Mouse (Mus musculus) MEL-GATA-1-ER (cell line): ENCODE measurements around the gene Hspb6.

ENCODE experiments used
- DNase-seq: peaks from one replicate; pipeline ENCODE4 v3.0.0-alpha.2; 2012; ENCODE audit warnings: low read depth; ENCODE audit errors: extremely low read depth

Hspb6 gene

GRCm38 (mm10) chr7:30586455-30587020 is 34.6 kb downstream of the Hspb6 start:
- DNase-seq = no peak

- no peak for DNase-seq
Measured at GRCm38 (mm10) chr7:30587842-30588667, 36.1 kb downstream of the Hspb6 start.

- DNase-seq = peak; percentile 92
Measured at GRCm38 (mm10) chr7:30588676-30589434, 36.9 kb downstream of the Hspb6 start, which contains the start of gene Kmt2b. Kmt2b (minus strand) TSS chr7:30588726.

GRCm38 (mm10) chr7:30589435-30590301 is 37.7 kb downstream of the Hspb6 start:
- peak; percentile 57 for DNase-seq

- no peak for DNase-seq
Measured at GRCm38 (mm10) chr7:30590927-30591604, 39.1 kb downstream of the Hspb6 start.

- DNase-seq = no peak
Measured at GRCm38 (mm10) chr7:30591605-30591951, 39.6 kb downstream of the Hspb6 start.

- DNase-seq = peak; percentile 81
Measured at GRCm38 (mm10) chr7:30592772-30593423, 40.9 kb downstream of the Hspb6 start.

- no peak for DNase-seq
Measured at GRCm38 (mm10) chr7:30593579-30594509, 41.9 kb downstream of the Hspb6 start.

GRCm38 (mm10) chr7:30594510-30595024 is 42.6 kb downstream of the Hspb6 start:
- DNase-seq = peak; percentile 36

- DNase-seq = no peak
Measured at GRCm38 (mm10) chr7:30596093-30596492, 44.1 kb downstream of the Hspb6 start.

- no peak for DNase-seq
Measured at GRCm38 (mm10) chr7:30596811-30597210, 44.8 kb downstream of the Hspb6 start.

GRCm38 (mm10) chr7:30598786-30599185 is 46.8 kb downstream of the Hspb6 start, which contains the start of gene Zbtb32:
Zbtb32 (minus strand) TSS chr7:30598909.
- DNase-seq = no peak

- peak; percentile 96 for DNase-seq
Measured at GRCm38 (mm10) chr7:30599933-30600353, 48.0 kb downstream of the Hspb6 start.

GRCm38 (mm10) chr7:30600651-30601050 is 48.7 kb downstream of the Hspb6 start:
- DNase-seq = no peak

GRCm38 (mm10) chr7:30602583-30602982 is 50.6 kb downstream of the Hspb6 start:
- DNase-seq = no peak

GRCm38 (mm10) chr7:30604424-30604823 is 52.4 kb downstream of the Hspb6 start:
- no peak for DNase-seq

GRCm38 (mm10) chr7:30604944-30605343 is 53.0 kb downstream of the Hspb6 start:
- no peak for DNase-seq
